Mouse (Mus musculus) cerebellum, postnatal 10 days (tissue): ENCODE measurements at regions not wholly inside any gene's neighbourhood (a gene's known extent, or its start where the extent isn't known, plus 50 kb on each side); places are given as distances from the start of the nearest gene placed in this dataset.

ENCODE experiments used
- DNase-seq, 2 experiments: peaks; one replicate each; pipeline ENCODE4 v3.0.0; 2021; ENCODE audit warnings: mixed read lengths in 2 of 2

GRCm38 (mm10) chr8:126162748-126163371 lies 135.5 kb upstream of the Slc35f3 start:
- peak; percentile 91 to 93 for DNase-seq

GRCm38 (mm10) chr8:126163954-126164353 lies 134.4 kb upstream of the Slc35f3 start:
- DNase-seq: no peak

DNA sequence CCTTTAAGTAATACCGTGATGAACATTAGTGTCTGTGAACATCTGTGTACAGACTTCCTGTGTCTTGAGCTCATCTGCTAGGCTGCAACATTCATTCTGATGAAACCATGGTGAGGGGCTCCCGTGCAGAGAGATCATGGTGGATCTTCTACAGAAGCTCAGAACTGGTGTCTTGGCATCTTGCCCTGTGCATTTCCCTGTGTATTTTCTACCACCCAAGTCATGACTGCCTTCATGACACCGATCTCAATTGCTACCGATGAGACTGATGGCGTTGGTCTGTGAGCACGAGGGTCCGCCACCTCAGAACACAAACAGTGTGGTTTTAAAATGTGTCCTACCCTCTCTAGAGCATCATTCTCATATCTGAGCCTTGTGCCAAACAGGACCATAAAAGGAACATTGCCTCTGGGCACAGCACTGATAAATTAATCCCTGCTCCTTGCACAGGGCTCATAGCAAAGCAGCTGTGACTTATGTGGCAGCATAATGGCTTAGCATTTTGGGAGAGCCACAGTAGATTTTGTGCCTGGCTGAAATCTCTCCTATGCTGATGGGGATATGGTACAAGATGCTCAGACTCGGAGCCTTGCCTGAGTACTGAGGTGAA lies 132.8 kb upstream of the Slc35f3 start:
- peak; percentile 56 to 66 for DNase-seq

GRCm38 (mm10) chr8:126166394-126166793 lies 132.0 kb upstream of the Slc35f3 start:
- DNase-seq: peak; percentile 51 to 53

DNA sequence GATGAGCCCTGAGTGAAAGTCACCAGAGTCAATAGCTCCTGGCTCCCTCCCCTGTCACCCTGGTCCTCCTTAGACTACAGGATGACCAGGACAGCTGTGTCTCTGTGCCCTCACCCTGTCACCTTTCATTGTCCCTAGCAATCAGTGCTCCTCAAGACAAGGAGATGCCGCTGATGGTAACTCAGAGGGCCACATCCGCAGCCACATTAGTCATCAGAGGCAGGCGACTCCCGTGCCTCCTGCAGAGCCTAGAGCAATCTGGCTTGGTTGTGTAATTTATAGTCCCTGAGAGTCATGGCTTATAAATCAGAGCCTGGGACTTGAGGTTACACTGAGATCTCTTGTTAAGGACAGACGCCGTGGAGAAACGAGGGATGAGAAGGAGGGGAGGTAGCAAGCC lies 123.9 kb upstream of the Slc35f3 start:
- no peak for DNase-seq

DNA sequence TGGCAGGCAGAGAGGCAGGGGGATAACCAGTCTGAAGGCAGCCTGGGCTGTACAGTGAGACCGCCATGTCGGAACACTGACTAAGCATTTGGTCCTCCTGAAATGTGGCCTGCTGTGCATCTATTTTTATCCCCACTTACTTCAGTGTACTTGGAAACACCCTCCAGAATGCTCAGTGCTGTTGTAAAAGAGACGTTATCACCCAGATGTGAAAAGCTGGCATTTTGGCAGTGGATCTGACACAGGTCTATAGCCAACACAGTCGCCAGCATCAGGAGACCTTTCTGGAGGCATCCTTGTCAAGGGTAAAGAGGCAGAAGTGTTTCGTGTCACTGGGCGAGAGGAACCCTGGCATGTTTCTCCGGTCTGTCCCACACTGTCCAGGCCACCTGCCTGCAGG lies 122.1 kb upstream of the Slc35f3 start:
- no peak for DNase-seq

GRCm38 (mm10) chr8:126177855-126178254 lies 120.5 kb upstream of the Slc35f3 start:
- no peak for DNase-seq

GRCm38 (mm10) chr8:126188741-126189285 lies 109.5 kb upstream of the Slc35f3 start:
- DNase-seq: no peak

DNA sequence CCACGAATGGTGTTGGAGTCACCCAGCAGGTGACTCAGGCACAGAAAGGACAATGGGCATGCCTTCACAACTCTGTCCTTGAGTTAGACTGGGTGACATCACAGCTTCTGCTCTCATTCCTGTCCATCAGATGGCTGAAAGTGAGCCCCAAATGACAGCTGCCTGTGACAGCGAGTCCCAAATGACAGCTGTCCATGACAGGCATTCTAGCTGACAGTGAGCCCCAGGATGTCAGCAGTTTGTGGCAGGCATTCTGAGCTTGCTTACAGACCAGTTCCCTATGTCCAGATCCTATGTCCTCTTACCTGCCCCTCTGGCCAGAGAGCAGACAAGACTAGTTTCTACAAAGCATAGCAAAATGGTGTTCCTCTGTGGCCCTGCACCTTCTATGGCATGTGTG lies 102.7 kb upstream of the Slc35f3 start:
- no peak for DNase-seq

DNA sequence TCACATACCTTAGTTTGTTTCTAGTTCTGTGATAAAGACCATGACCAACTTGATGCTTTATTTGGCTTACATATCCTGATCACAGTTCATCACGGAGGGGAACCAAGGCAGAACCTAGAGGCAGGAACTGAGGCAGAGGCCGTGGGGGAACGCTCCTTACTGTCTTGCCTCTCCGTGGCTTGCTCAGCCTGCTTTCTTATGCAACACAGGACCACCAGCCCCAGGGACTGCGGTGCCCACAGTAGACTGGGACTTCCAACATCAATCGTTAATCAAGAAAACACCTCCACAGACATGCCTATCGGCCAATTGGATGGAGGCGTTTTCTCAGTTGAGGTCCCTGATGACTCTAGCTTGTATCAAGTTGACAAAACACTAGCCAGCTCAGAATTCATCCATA lies 87.8 kb upstream of the Slc35f3 start:
- no peak for DNase-seq

GRCm38 (mm10) chr8:126212802-126213201 lies 85.6 kb upstream of the Slc35f3 start:
- DNase-seq: no peak

DNA sequence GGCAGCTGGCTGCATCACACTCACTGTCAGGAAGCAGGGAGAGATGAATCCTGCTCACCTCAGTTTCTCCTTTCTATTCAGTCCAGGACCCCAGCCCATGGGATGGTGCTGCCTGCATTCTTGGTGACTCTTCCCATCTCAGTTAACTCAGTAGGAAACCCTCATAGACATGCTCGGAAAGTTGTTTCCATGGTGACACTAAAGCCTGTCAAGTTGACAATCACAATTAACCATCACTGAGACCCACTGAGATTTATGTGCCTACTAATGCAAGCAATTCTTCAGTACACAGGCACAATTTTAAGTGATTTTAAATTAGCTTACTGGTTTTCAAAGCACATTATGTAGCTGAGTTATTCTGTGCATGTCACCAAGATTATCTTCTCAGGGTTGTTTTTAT lies 83.8 kb upstream of the Slc35f3 start:
- DNase-seq: no peak

DNA sequence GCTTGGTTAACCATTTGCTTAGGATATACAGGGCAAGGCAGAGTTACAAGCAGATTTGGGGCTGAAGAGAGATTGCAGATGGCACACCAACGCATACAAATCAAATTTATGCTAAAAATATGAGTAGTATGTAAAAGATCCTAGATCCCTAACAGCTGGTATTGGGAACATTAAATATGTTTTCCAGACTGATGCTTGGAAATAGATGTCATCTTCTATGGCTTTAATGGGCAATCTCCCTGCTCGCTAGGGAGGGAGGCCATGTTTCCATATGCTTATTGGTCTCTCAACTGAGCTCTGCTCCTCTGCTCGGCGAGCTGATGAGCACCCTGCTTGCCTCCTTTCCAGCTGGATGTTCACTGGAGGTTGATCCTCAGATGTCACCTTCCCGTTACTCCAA lies 82.0 kb upstream of the Slc35f3 start:
- no peak for DNase-seq

DNA sequence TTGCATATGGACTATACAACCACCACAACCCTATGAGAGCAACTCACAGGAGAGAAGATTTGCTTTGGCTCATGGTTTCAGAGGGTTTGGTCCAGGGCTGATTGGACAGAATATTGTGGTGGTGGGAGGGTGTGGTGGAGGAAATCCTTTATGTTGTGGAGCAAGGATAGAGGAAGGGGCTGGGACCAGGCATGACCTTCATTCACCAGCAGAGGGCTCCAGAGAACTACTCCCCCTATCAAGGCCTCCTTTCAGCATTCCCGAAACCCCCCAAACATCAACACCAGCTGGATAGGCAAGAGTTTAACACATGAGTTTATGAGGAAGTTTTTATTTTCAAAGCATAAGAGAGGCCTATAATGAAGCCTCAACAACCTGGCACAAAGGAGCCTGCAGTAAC lies 76.7 kb upstream of the Slc35f3 start:
- DNase-seq: peak in 1 of 2 experiments; percentile 30

DNA sequence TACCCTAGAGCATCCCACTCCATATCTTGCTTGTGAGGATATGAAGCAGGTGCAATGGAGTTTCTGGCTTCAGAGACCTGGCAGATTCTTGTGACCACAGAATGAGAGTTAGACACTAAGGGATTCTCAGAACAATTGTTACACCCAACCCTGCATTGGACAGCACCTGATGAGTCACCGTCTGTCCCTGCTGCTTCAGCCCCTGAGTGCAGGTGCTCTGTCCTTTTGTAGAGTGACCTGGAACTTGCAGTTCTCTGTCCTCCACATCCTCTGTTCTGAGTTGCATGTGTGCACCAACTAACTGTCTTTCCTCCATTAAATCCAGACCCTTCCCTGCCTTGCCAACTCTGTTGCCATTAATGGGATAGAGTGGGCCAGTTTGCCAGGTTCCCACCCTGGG lies 66.6 kb upstream of the Slc35f3 start:
- DNase-seq: no peak

- DNase-seq: no peak
These were observed 65.8 kb upstream of the Slc35f3 start for GRCm38 (mm10) chr8:126232521-126232920.

DNA sequence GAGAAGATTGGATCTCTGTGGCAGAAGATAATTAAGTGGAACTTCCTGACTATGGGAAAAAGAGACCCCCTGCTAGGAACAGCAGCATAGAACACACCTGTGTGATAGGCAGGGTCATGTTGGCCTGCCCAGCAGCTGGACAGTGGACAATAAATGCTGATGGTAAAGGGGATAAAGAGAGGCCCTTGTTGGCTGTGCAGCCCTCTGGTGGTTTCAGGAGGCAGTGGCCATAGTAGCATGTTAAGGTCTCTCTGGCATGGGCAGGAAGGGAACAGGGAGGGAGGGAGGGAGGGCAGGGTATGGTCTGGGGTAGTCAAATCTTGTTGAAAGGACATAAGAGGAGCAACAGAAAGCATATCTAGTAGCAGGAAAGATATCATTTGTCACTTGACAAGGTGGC lies 58.7 kb upstream of the Slc35f3 start:
- no peak for DNase-seq

DNA sequence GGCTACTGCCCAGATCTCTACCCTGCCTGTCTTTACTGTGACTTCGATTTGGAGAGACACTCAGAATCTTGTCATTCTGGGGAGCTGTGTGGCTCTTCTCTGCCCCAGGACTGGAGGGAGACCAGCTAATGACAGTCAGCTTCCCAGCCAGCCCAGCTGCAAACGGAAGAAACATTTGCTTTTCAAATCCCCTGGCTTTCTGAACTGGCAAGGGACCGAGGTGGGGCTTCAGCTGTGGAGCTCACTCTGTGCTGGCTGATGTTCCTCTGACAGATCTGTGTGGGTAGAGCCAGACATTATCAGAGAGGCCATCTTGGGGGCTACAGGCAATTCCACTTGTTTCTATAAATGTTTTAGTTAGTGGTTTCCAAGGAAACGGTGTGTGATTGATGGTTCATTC lies 54.0 kb upstream of the Slc35f3 start:
- no peak for DNase-seq
